Mouse (Mus musculus) CH12.LX (cell line): ENCODE measurements around the gene Actr1a. TPM values are rescaled to one million over a fixed set of nuclear protein-coding genes. Genes with fewer than 3 reads are reported as not detected.

Source experiments
- DNase-seq: peaks from one replicate; pipeline ENCODE4 v3.0.0-alpha.2; 2013; ENCODE audit errors: extremely low read depth
- H3K27ac ChIP-seq: 2 replicates; pipeline ENCODE4 v1.5.1; 2012; ENCODE audit warnings: low read depth, mild to moderate bottlenecking, control low read depth, moderate library complexity; ENCODE audit not compliant: insufficient read depth
- H3K27me3 ChIP-seq: replicated peaks from 2 replicates; pipeline ENCODE3; 2012; ENCODE audit warnings: inconsistent platforms
- H3K36me3 ChIP-seq, 2 experiments: replicated peaks in 1 of 2; 2 replicates each; pipeline versions ENCODE3 to v1.6.1; 2012; ENCODE audit warnings: inconsistent platforms in 1 of 2, low read length in 1 of 2, mild to moderate bottlenecking in 1 of 2, mixed read lengths in 1 of 2, moderate library complexity in 1 of 2; ENCODE audit not compliant: control insufficient read depth in 1 of 2, insufficient read depth in 1 of 2
- H3K4me1 ChIP-seq, 2 experiments: 2 replicates each; pipeline ENCODE4 v1.6.1; 2012; ENCODE audit warnings: inconsistent platforms in 1 of 2, moderate library complexity in 1 of 2; ENCODE audit not compliant: insufficient read depth in 2 of 2, control insufficient read depth in 1 of 2
- H3K4me2 ChIP-seq: 2 replicates; pipeline ENCODE4 v1.6.1; 2012; ENCODE audit warnings: low read depth, mild to moderate bottlenecking, control low read depth; ENCODE audit not compliant: poor library complexity, insufficient read depth, severe bottlenecking
- H3K4me3 ChIP-seq, 3 experiments: fragments of 150-350 bp in 1 of 3; sonication (generic) in 1 of 3; replicated peaks in 1 of 3; 2 replicates each; pipeline versions ENCODE3 to v1.5.1; 2011 to 2012; ENCODE audit warnings: low read depth in 2 of 3, low read length in 2 of 3, mild to moderate bottlenecking in 2 of 3, moderate library complexity in 2 of 3, control low read depth in 1 of 3, improper control_type of control experiment in 1 of 3, inconsistent platforms in 1 of 3, mixed read lengths in 1 of 3; ENCODE audit not compliant: poor library complexity in 1 of 3
- H3K79me2 ChIP-seq: replicated peaks from 2 replicates; pipeline ENCODE4 v1.6.1; 2012; ENCODE audit warnings: mild to moderate bottlenecking, moderate library complexity; ENCODE audit not compliant: control insufficient read depth, poor library complexity, insufficient read depth, severe bottlenecking; ENCODE audit errors: extremely low read depth
- H3K9ac ChIP-seq: 2 replicates; pipeline ENCODE4 v1.6.1; 2012; ENCODE audit warnings: low read depth, mild to moderate bottlenecking, control low read depth, moderate library complexity; ENCODE audit not compliant: insufficient read depth
- H3K9me3 ChIP-seq: replicated peaks from 2 replicates; pipeline ENCODE3; 2012; ENCODE audit warnings: low read length, inconsistent platforms, mixed read lengths
- CHD1 ChIP-seq: IDR thresholded peaks from 2 replicates; pipeline ENCODE4 v1.6.1; 2012; ENCODE audit warnings: low read depth, low read length, improper control_type of control experiment, inconsistent platforms
- CHD2 ChIP-seq: IDR thresholded peaks from 2 replicates; pipeline ENCODE4 v1.6.1; 2011; ENCODE audit warnings: low read length, improper control_type of control experiment
- CTCF ChIP-seq, 2 experiments: IDR thresholded peaks in 1 of 2; conservative IDR thresholded peaks in 1 of 2; 2 replicates each; pipeline ENCODE4 v1.5.1; 2011 to 2012; ENCODE audit warnings: low read depth in 2 of 2, low read length in 2 of 2, improper control_type of control experiment in 1 of 2, inconsistent platforms in 1 of 2, mild to moderate bottlenecking in 1 of 2, moderate library complexity in 1 of 2
- E2F4 ChIP-seq: IDR thresholded peaks from 2 replicates; pipeline ENCODE4 v1.6.1; 2011; ENCODE audit warnings: low read depth, low read length, improper control_type of control experiment; ENCODE audit not compliant: insufficient replicate concordance
- ELF1 ChIP-seq: IDR thresholded peaks from 2 replicates; pipeline ENCODE4 v1.6.1; 2014; ENCODE audit warnings: low read depth, mild to moderate bottlenecking, inconsistent platforms, low read length, improper control_type of control experiment
- ETS1 ChIP-seq: conservative IDR thresholded peaks from 2 replicates; pipeline ENCODE4 v1.6.1; 2012; ENCODE audit warnings: low read depth, mild to moderate bottlenecking, inconsistent platforms, low read length, improper control_type of control experiment, moderate library complexity
- JUN ChIP-seq: IDR thresholded peaks from 2 replicates; pipeline ENCODE4 v1.6.1; 2011; ENCODE audit warnings: low read depth, mild to moderate bottlenecking, low read length, improper control_type of control experiment, moderate library complexity; ENCODE audit not compliant: insufficient read depth
- KAT2A ChIP-seq: IDR thresholded peaks from 2 replicates; pipeline ENCODE4 v1.6.1; 2012; ENCODE audit warnings: low read length, improper control_type of control experiment, inconsistent platforms; ENCODE audit not compliant: insufficient replicate concordance
- MAFK ChIP-seq: IDR thresholded peaks from 2 replicates; pipeline ENCODE4 v1.6.1; 2011; ENCODE audit warnings: low read length, improper control_type of control experiment; ENCODE audit not compliant: insufficient replicate concordance
- MYC ChIP-seq: IDR thresholded peaks from 2 replicates; pipeline ENCODE4 v1.6.1; 2011; ENCODE audit warnings: low read depth, mild to moderate bottlenecking, improper control_type of control experiment, low read length
- NELFE ChIP-seq: IDR thresholded peaks from 2 replicates; pipeline ENCODE4 v1.6.1; 2011; ENCODE audit warnings: low read depth, low read length, improper control_type of control experiment
- POLR2A ChIP-seq: IDR thresholded peaks from 2 replicates; pipeline ENCODE4 v1.6.1; 2011; ENCODE audit warnings: low read depth, mild to moderate bottlenecking, improper control_type of control experiment, low read length
- POLR2AphosphoS2 ChIP-seq: IDR thresholded peaks from 2 replicates; pipeline ENCODE4 v1.6.1; 2011; ENCODE audit warnings: low read depth, low read length, improper control_type of control experiment
- RAD21 ChIP-seq: IDR thresholded peaks from 2 replicates; pipeline ENCODE4 v1.6.1; 2011; ENCODE audit warnings: low read depth, mild to moderate bottlenecking, low read length, improper control_type of control experiment, moderate library complexity
- RCOR1 ChIP-seq: conservative IDR thresholded peaks from 2 replicates; pipeline ENCODE4 v1.6.1; 2012; ENCODE audit warnings: low read depth, mild to moderate bottlenecking, inconsistent platforms, low read length, improper control_type of control experiment
- SMC3 ChIP-seq: IDR thresholded peaks from 2 replicates; pipeline ENCODE4 v1.6.1; 2011; ENCODE audit warnings: low read depth, low read length, improper control_type of control experiment
- TCF12 ChIP-seq: IDR thresholded peaks from 2 replicates; pipeline ENCODE4 v1.6.1; 2014; ENCODE audit warnings: low read depth, mild to moderate bottlenecking, inconsistent platforms, low read length, improper control_type of control experiment
- USF1 ChIP-seq: IDR thresholded peaks from 2 replicates; pipeline ENCODE4 v1.6.1; 2014; ENCODE audit warnings: low read depth, mild to moderate bottlenecking, inconsistent platforms, low read length, improper control_type of control experiment
- USF2 ChIP-seq: conservative IDR thresholded peaks from 2 replicates; pipeline ENCODE4 v1.6.1; 2011; ENCODE audit warnings: low read depth, low read length, improper control_type of control experiment
- ZC3H11A ChIP-seq: IDR thresholded peaks from 2 replicates; pipeline ENCODE4 v1.6.1; 2012; ENCODE audit warnings: low read depth, mild to moderate bottlenecking, inconsistent platforms, low read length, improper control_type of control experiment
- ZMIZ1 ChIP-seq: IDR thresholded peaks from 2 replicates; pipeline ENCODE4 v1.6.1; 2012; ENCODE audit warnings: low read depth, mild to moderate bottlenecking, inconsistent platforms, low read length, improper control_type of control experiment
- ZNF384 ChIP-seq: IDR thresholded peaks from 2 replicates; pipeline ENCODE4 v1.6.1; 2012; ENCODE audit warnings: low read depth, low read length, improper control_type of control experiment, inconsistent platforms
- dilution Hi-C: fragments of 300-500 bp; cut with MboI; formaldehyde crosslinking; loops from 2 replicates; pipeline ENCODE4 v1.14.3; 2020; ENCODE audit warnings: low sequenced_read_pairs; ENCODE audit not compliant: extremely low pct_unique_long_range_greater_than_20kb, extremely low pct_ligation_motif_present
- in situ Hi-C: fragments of 300-500 bp; cut with MboI; formaldehyde crosslinking; loops from 3 replicates; pipeline ENCODE4 v1.14.3; 2019; ENCODE audit warnings: low sequenced_read_pairs, low pct_ligation_motif_present, low pct_unique_long_range_greater_than_20kb, mixed read lengths
- polyA plus RNA-seq: library from polyadenylated mRNA; unstranded; fragments of >175 nt; gene quantifications from 2 replicates; pipeline ENCODE4 v1.2.1, GENCODE M21; 2012; ENCODE audit warnings: low read depth; ENCODE audit not compliant: insufficient read length
- total RNA-seq, 2 experiments: library from RNA; depleted of rRNA; stranded (reverse); fragments of 300-350 nt in 1 of 2; fragments of >200 nt in 1 of 2; gene quantifications; 2 replicates each; pipeline ENCODE4 v1.2.3; 2012 to 2014

Actr1a gene
- total and polyA plus RNA-seq, 3 experiments: 69.4 to 88.4 (median 75.7) TPM

DNA sequence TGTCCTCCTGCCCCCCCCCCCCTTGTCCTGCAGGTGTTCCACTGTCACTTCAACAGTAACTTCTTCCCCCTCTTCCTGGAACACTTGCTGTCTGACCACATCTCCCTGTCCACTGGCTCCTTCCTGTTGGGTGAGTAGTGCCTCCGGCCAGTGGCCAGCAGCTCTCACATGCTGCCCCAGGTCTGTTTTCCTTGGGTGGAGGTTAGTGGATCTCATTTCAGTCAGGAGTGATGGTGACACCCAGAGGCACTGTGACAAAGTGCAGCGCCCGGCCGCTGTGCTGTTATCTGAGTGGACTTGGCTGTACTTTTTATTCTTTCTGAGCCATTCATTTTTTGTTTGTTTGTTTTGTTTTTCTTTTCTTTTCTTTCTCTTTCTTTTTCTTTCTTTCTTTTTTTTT lies 26.3 kb downstream of the Actr1a start:
- no peak overlapping the region for H3K4me2 ChIP-seq
- in situ Hi-C loops: loop anchor here (10.0 kb wide), 1 partner anchor 234 kb away; the partner anchor contains the start of gene Elovl3
- no peaks in the 10 kb centered on the region for H3K27me3 ChIP-seq
- no peaks in the 10 kb centered on the region for H3K4me1 ChIP-seq
- H3K9ac ChIP-seq: no peak overlapping the region
- no peak for TF ChIP-seq TCF12
- peak; percentile 73 for TF ChIP-seq RAD21
- TF ChIP-seq CTCF (conservative IDR thresholded peaks at IDR 0.05 in 1 of 2, IDR thresholded peaks at IDR 0.05 in 1 of 2; ENCODE audit: low read depth in 2 of 2, low read length in 2 of 2): peak in 1 of 2 experiments; percentile 74; a peak in 2 of 4 replicates
- TF ChIP-seq USF2: no peak
- no peak for TF ChIP-seq CHD2
- TF ChIP-seq SMC3: peak; percentile 64
- H3K79me2 ChIP-seq: no peaks in the 10 kb centered on the region
- dilution Hi-C loops: no loop called here
- no peak overlapping the region for H3K27ac ChIP-seq
- no peak overlapping the region for H3K4me3 ChIP-seq
- peak; percentile 42 for DNase-seq
- peaks cover 0 to 52% of the 10 kb centered on the region in 2 experiments for H3K36me3 ChIP-seq
- H3K9me3 ChIP-seq: no peaks in the 10 kb centered on the region

DNA sequence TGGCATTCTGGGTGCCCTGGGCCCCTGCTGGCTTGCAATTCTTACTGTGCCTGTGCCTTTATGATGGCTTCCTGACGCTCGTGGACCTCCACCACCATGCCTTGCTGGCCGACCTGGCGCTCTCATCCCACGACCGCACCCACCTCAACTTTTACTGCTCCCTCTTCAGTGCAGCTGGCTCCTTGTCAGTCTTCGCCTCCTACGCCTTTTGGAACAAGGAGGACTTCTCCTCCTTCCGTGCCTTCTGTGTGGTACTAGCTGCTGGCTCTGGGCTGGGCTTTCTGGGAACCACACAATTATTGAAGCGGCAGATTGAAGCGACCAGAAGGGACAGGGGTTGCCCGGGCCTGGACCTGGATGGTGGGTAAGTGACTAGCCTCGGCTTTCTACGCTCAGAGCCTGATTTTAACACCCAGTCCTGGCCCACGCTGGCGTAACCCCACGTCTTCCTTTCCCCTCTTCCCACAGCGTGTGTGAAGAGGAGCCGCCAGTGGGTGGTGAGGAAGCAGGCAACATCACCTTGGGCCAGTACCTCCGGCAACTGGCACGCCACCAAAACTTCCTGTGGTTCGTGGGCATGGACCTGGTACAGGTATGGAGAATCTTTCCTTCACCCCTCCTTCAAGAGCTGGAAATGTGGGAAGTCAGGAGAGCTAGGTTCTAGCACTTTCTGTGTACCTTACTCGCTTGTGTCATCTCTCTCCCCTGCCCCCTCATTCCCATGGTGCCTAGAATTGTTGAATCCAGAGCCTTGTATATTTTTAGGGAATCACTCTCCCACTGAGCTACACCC lies 27.6 kb downstream of the Actr1a start:
- Histone ChIP-seq H3K27ac (no peak overlapping the region), H3K4me2 (no peak overlapping the region), H3K79me2 (no peaks in the 10 kb centered on the region), H3K9ac (no peak overlapping the region), H3K9me3 (no peaks in the 10 kb centered on the region), H3K4me1 (peaks cover 0 to 5% of the 10 kb centered on the region in 2 experiments; a peak in 1 of 4 replicates), H3K4me3 (no peak overlapping the region), H3K27me3 (no peaks in the 10 kb centered on the region), H3K36me3 (peaks cover 0 to 48% of the 10 kb centered on the region in 2 experiments)
- DNase-seq: no peak
- no peak for TF ChIP-seq ZMIZ1
- no peak for TF ChIP-seq TCF12
- TF ChIP-seq USF1: no peak
- TF ChIP-seq RAD21: no peak
- dilution Hi-C loops: no loop called here
- in situ Hi-C loops: loop anchor here (10.0 kb wide), 1 partner anchor 233 kb away; the partner anchor contains the start of gene Elovl3

DNA sequence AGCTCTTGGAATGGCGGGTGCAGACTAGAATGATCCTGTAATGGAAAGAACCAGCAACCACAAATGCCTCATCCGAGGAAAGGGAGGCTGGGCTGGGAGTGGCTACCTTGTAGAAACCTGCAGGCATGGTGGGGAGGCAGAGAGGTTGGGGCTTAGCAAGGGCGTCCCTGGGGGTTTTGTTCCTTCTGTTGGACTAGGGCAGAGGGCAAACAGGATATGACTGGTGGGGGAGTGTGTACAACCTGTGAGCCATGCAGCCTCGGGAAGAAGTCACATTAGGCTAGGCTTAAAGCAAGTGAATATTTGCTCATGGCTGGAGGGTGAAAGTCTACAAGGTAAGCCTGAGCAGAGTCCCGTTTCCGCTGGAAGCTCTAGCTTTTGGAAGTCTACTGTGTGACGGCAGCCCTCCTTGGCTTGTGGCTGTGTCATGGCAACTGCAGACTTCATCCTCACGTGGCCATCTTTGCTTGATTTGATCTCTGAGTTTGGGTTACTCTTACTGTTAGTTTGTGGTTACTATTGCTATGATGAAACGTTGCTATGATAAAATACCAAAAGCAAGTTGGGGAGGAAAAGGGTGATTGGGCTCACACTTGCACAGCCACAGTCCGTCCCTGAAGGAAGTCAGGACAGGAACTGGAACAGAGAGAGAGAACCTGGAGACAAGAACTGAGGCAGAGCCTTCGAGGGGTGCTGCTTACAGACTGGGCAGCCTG lies 32.1 kb downstream of the Actr1a start:
- H3K4me2 ChIP-seq: no peak overlapping the region
- H3K27me3 ChIP-seq: no peaks in the 10 kb centered on the region

More for the DNA sequence above, 32.1 kb downstream of the Actr1a start:
- no peak overlapping the region for H3K9ac ChIP-seq
- no peaks in the 10 kb centered on the region for H3K79me2 ChIP-seq
- no peaks in the 10 kb centered on the region for H3K9me3 ChIP-seq
- H3K4me3 ChIP-seq: no peak overlapping the region
- DNase-seq: no peak
- no peak overlapping the region for H3K27ac ChIP-seq
- in situ Hi-C loops (loop anchor here (10.0 kb wide), 1 partner anchor 229 kb away; the partner anchor contains the start of gene Elovl3), dilution Hi-C loops (no loop called here)
- peaks cover 0 to 6% of the 10 kb centered on the region in 2 experiments; a peak in 2 of 4 replicates for H3K4me1 ChIP-seq
- peaks cover 0 to 33% of the 10 kb centered on the region in 2 experiments for H3K36me3 ChIP-seq
- TF ChIP-seq E2F4 (no peak), ZNF384 (no peak), RCOR1 (no peak), ELF1 (no peak), MAFK (no peak), NELFE (no peak), JUN (no peak), CHD1 (no peak), POLR2A (no peak), ZC3H11A (no peak), ETS1 (no peak), KAT2A (no peak), MYC (no peak), POLR2AphosphoS2 (no peak)
